Mouse (Mus musculus): ENCODE data around the gene Rad21l.

- TF ChIP-seq ZNF384 (IDR thresholded peaks at IDR 0.05; ENCODE audit: low read depth, low read length), result no peak
- no peak for TF ChIP-seq HCFC1 (IDR thresholded peaks at IDR 0.05; ENCODE audit: borderline replicate concordance, insufficient read depth, low read length)
- TF ChIP-seq CHD2 (IDR thresholded peaks at IDR 0.05; ENCODE audit: low read depth, low read length), result no peak
- TF ChIP-seq ZC3H11A (IDR thresholded peaks at IDR 0.05; ENCODE audit: borderline replicate concordance, low read depth, low read length), result no peak
Measured at GRCm38 (mm10) chr2:151631406-151632158, 36.8 kb downstream of the Rad21l start.

All from ES-E14 (cell line).